Mouse (Mus musculus): ENCODE data around the gene Tmem72. TPM values are rescaled to one million over a fixed set of nuclear protein-coding genes. Genes with fewer than 3 reads are reported as not detected.
A peak's percentile ranks its signal among the peaks of the same experiment; 100 is the strongest.

The Tmem72 gene
- total RNA-seq (2021) (under 1 TPM; 0.03 to 0.06 TPM), polyA plus RNA-seq (2012; rRNA removed) (under 0.01 TPM in 1 of 2 replicates, not detected in the other)
- long read RNA-seq: 0 reads

- DNase-seq: no peak
Measured at GRCm38 (mm10) chr6:116716666-116717065, at the start of gene Tmem72. Tmem72 (minus strand) TSS chr6:116716913.

GRCm38 (mm10) chr6:116764524-116764923 lies 47.8 kb upstream of the Tmem72 start:
- DNase-seq: no peak

- no peak for DNase-seq
Measured at GRCm38 (mm10) chr6:116762333-116762732, 45.6 kb upstream of the Tmem72 start.

- DNase-seq: no peak
Measured at GRCm38 (mm10) chr6:116760181-116760580, 43.5 kb upstream of the Tmem72 start.

- DNase-seq: no peak
Measured at GRCm38 (mm10) chr6:116756364-116756763, 39.7 kb upstream of the Tmem72 start.

GRCm38 (mm10) chr6:116738046-116738445 lies 21.3 kb upstream of the Tmem72 start:
- no peak for DNase-seq

- no peak for DNase-seq
Measured at GRCm38 (mm10) chr6:116735361-116735760, 18.6 kb upstream of the Tmem72 start.

GRCm38 (mm10) chr6:116733577-116733976 lies 16.9 kb upstream of the Tmem72 start:
- no peak for DNase-seq

GRCm38 (mm10) chr6:116724489-116725160 lies 7.9 kb upstream of the Tmem72 start:
- no peak for DNase-seq

- peak; percentile 15 for DNase-seq
Measured at GRCm38 (mm10) chr6:116718920-116719319, 2.2 kb upstream of the Tmem72 start.

GRCm38 (mm10) chr6:116718361-116718760 lies 1.6 kb upstream of the Tmem72 start:
- DNase-seq: no peak

GRCm38 (mm10) chr6:116717851-116718250 lies 1.1 kb upstream of the Tmem72 start:
- no peak for DNase-seq

GRCm38 (mm10) chr6:116715166-116715565 lies 1.5 kb downstream of the Tmem72 start:
- peak; percentile 69 for DNase-seq

GRCm38 (mm10) chr6:116714576-116714975 lies 2.1 kb downstream of the Tmem72 start:
- DNase-seq: peak; percentile 33

GRCm38 (mm10) chr6:116713966-116714365 lies 2.7 kb downstream of the Tmem72 start:
- no peak for DNase-seq

GRCm38 (mm10) chr6:116712503-116712902 lies 4.2 kb downstream of the Tmem72 start:
- DNase-seq: no peak

GRCm38 (mm10) chr6:116712062-116712461 lies 4.7 kb downstream of the Tmem72 start:
- no peak for DNase-seq

GRCm38 (mm10) chr6:116704320-116704719 lies 12.4 kb downstream of the Tmem72 start:
- DNase-seq: no peak

- no peak for DNase-seq
Measured at GRCm38 (mm10) chr6:116700821-116701220, 15.9 kb downstream of the Tmem72 start.

GRCm38 (mm10) chr6:116697896-116698425 lies 18.8 kb downstream of the Tmem72 start:
- DNase-seq: no peak

GRCm38 (mm10) chr6:116697413-116697812 lies 19.3 kb downstream of the Tmem72 start:
- no peak for DNase-seq

- DNase-seq: no peak
Measured at GRCm38 (mm10) chr6:116694346-116694745, 22.4 kb downstream of the Tmem72 start.

- DNase-seq: no peak
Measured at GRCm38 (mm10) chr6:116693639-116694038, 23.1 kb downstream of the Tmem72 start.

- peak; percentile 30 for DNase-seq
Measured at GRCm38 (mm10) chr6:116682317-116682716, 34.4 kb downstream of the Tmem72 start.

Data from adrenal gland, adult 2 months (tissue).